ENCODE assay signal across 22 mouse cellular contexts in the genomic region with DNA sequence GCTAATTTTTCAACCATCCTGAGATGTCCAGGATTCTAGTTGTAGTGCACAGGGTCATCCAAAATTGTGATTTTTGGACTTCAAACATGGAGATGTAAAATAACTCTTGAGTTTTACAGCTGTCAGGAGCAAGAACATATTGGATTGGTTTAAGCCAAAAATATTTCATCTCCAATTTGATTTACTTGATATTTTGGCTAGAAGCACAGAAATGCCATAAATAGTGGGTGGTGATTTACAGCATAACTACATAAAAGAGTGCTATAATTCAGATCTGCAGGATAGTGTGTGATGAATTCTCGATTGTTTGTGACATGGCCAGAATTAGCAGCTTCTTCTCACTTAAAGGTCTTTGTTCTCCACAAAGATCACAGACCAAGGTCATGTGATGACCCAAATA.
DNase-seq lines count a peak whose midpoint lies in the region; ATAC-seq lines count a peak whose summit lies in the region.
"Had no signal": no experiment of that assay in that cellular context is flagged by ENCODE, and none has a peak within 500 bp of the region (broad histone marks: within the 10 kb centered on the region; RNA-seq: fewer than 3 reads in every experiment).

No protein-coding gene starts in this region.

- DNase-seq in frontal cortex, postnatal 25 days (ENCODE audit: low spot score in 2 of 2), result no peak
- peak; percentile 52 for DNase-seq in 3T3-L1 (ENCODE audit: low read depth, low spot score)
- DNase-seq in adipocyte (ENCODE audit: low spot score), result peak; percentile 45
- DNase-seq in telencephalon, adult 2 months (ENCODE audit: low read depth, low spot score), result peak; percentile 21
- no peak for DNase-seq in right cerebral cortex, postnatal 36 days (ENCODE audit: low spot score in 2 of 2)
- DNase-seq: adrenal gland, postnatal 10 days; adrenal gland, postnatal 36 days; cerebellum, adult 11 months; cerebellum, adult 2 months; cerebellum, adult 9-11 months; cerebellum, postnatal 25 days; forebrain, postnatal 0 days; gastrocnemius, postnatal 14 days; heart, adult 11 months; heart, postnatal 10 days; heart, postnatal 36 days had no signal

- 0 out of 2 replicates have a peak, but pooled peaks have one; percentile 23 for ATAC-seq in frontal cortex, adult (ENCODE audit: low TSS enrichment)
- ATAC-seq in erythroblast, adult 5-6 weeks (replicated peaks; ENCODE audit: low FRiP score, poor library complexity, severe bottlenecking), result no peak
- ATAC-seq: activated CD4-positive, CD25-positive, alpha-beta regulatory T cell, adult 4 months; CD4-positive, CD25-positive, alpha-beta regulatory T cell, adult 4 months; hindbrain, embryonic 16.5 days; intestine, embryonic 15.5 days had no signal

Comparison
In these comparisons a context has a peak if more than half of its experiments do, and no peak if none do; other contexts are left out.
1. DNase-seq: peak in 3T3-L1 (single experiment), adipocyte (single experiment) and telencephalon, adult 2 months (single experiment); none in frontal cortex, postnatal 25 days (0 of 2) and right cerebral cortex, postnatal 36 days (0 of 2).